Mouse (Mus musculus): ENCODE data around the gene Tnni1. TPM values are rescaled to one million over a fixed set of nuclear protein-coding genes. Genes with fewer than 3 reads are reported as not detected.

Tnni1 gene
- total RNA-seq, 2 experiments from 2014 or later = 1.2 to 1.5 TPM

DNA sequence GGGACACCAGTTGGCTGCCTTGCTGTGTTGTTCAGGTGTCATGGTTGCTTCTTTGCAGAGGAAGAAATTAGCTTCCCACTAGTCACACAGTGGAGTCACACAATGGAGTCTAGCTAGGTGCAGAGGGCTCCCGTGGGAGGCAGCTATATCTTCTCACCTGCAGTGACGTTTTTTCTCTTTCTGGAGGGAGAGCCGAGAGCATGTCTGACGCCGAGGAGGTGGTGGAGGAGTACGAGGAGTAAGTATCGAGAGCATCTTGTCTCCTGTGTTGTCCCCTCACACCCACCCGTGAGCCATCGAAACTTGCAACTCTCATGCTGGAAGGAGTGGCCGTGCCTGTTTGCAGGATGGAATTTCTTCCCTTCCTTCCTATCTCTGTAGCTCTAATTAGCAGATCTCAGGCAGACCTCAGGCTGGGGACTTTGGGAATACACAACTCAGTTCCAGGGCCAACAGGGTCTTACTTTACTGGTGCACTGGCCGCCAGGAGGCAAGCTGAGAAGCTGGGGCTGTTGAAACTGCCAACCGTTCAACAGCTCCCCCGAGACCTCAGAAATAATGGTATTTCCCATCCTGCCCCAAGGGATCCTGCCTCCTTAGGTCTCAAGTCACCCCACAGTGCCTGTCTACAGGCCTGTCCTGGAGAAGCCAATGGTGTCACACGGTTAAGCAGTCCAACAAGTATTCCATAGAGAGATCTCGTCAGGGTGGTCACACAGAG, 61.6 kb downstream of the Tnni1 start:
- DNase-seq (ENCODE audit: low spot score in 2 of 2) = no peak

DNA sequence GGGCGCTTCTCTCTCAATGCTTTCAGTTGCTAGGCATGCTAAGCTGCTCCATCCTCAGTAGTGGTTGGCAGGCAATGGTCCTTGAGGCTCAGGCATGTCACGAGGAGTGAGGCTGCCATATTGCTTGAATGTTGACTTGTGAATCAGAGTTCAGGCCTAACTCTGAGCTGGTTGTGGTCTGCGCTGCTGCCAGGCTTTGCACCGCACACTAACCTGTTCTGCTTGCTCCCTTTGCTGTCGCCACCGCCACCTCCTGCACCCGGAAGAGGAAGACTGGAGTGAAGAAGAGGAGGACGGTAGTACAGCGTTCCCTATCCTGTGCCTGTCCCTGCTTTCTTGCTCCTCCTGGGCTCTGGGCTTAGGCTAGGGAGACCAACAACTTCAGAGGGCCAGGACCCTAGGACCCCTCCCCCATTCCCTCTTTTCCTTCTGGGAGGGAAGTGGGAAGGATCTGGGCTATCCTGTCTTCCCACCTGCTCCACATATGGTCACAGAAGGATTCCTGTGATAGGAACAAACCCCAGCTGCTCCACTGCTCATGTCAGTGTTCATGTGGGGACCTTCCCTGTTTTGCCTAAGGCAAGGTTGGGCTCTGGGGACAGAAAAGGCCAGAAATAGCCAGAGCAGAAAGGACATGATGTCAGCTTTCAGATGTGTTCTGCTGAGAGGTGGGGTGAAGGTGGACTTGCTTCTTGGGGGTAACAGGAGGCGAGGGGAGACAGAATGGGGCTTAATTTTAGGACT, 64.5 kb downstream of the Tnni1 start:
- DNase-seq (ENCODE audit: low spot score in 2 of 2) = no peak

DNA sequence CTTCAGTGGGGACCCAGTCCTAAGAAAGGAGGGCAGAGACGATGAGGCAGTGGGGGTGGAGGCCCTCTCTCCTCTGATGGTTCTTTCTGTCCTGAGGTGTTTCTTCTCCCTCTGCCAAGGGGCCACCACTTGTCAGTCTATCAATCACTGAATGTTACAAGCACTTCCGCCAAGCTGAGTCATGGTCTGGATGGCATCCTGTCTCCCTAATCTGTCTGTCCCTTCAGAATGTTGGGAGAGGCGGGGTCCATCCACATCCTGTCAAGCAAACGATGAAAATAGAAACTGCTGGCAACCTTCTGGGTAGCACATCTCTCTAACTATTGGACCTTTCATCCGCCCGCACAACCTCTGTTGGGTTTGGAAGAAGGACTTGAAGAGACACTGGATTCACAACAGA, 65.2 kb downstream of the Tnni1 start:
- DNase-seq (ENCODE audit: low spot score in 2 of 2) = no peak

DNA sequence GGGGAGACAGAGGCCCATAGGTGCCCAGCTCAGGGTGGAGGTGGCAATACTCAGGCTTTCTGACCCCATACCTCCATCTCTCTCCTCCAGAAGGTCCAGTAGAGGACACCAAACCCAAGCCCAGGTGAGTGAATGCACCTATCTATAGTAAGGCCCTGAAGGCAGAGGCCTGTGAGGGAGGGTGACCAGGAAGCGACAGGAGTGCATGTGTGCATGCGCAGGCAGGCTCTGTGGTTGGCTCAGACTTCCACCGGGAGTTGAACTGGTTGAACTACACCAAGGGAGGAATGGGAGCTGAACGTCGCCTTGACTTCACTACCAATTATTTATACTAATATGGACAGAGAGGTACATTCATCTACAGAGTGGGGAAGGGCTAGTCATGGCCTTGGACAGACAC, 67.4 kb downstream of the Tnni1 start:
- DNase-seq (ENCODE audit: low spot score in 2 of 2) = no peak

DNA sequence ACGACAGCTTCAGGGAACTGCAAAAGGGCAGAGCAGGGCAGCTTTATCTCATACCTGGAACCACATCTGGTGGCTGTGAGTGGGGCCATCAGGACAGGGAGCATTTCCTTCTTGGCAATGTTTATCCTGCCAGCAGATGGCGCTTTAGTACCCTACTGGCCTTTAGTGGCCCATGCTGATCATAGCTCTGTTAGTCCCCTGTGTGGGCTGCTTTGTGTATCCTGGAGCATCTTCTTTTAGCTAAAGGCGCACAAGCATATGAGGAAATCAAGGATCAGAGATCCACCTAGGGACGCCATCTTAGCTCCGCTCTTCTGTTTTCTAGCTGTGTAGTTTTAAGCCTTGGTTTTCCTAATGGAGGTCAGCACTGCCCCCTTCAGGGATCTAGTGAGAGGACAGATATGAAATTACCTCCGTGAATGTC, 67.9 kb downstream of the Tnni1 start:
- DNase-seq (ENCODE audit: low spot score in 2 of 2) = peak in 1 of 2 experiments; percentile 27

DNA sequence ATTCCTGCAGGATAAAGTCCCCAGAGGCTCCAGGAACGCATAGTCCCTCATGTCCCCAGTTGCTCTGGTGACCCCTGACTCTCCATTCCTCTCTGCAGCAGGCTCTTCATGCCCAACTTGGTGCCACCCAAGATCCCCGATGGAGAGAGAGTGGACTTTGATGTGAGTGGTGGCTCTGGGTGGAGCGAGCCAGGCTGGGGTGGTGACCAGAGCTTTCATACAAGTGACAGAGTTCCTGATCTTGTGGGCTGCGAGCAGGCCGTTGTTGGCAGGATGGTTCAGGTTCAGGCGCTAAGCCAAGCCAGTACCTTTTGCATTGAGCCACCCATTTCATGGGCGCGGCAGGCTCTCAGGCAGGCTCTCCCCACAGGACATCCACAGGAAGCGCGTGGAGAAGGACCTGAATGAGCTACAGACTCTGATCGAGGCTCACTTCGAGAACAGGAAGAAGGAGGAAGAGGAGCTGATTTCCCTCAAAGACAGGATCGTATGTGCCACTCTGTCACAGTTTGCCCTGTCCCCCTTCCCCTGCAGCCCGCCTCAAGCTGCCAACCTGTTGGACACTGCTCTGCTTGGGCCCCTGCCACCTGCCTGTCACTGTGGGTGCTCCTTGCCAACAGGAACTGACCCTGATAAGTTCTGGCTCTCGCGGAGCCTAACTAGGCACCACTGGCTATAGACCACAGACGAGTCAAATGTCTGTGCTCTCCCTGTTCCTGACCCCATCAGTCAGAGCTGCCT, 68.5 kb downstream of the Tnni1 start:
- DNase-seq (ENCODE audit: low spot score in 2 of 2) = no peak

DNA sequence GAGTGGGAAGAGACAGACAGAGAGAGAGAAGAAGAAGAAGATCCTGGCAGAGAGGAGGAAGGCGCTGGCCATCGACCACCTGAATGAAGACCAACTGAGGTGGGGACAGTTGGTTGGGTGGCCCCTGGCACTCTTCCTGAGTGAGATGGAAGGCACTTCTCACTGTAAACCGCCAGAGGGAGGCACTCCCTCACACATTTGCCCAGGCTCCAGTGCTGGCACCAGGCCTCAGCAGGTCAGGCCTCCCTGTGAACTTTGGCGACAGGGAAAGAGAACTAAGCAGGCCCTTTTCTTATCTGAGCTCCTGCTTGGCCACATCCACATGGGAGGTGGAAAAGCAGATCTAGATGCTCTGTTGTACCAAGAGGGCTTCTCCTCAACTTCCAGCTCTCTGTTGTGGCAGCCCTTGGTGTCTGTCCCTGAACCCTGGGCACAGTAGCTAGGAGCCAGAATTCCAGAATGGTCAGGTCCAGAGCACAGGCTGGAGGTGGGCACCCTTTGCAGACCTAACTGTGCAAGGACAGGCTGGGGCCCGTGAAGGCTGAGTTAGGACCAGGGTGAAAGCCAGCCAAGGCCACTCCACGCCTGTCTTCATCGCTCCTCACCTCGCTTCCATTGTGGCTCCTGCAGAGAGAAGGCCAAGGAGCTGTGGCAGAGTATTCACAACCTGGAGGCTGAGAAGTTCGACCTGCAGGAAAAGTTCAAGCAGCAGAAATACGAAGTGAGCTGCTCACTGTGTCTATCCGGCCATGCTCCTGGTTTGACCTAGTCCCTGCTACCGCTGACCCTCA, 71.7 kb downstream of the Tnni1 start:
- DNase-seq (ENCODE audit: low spot score in 2 of 2) = peak in 1 of 2 experiments; percentile 35

DNA sequence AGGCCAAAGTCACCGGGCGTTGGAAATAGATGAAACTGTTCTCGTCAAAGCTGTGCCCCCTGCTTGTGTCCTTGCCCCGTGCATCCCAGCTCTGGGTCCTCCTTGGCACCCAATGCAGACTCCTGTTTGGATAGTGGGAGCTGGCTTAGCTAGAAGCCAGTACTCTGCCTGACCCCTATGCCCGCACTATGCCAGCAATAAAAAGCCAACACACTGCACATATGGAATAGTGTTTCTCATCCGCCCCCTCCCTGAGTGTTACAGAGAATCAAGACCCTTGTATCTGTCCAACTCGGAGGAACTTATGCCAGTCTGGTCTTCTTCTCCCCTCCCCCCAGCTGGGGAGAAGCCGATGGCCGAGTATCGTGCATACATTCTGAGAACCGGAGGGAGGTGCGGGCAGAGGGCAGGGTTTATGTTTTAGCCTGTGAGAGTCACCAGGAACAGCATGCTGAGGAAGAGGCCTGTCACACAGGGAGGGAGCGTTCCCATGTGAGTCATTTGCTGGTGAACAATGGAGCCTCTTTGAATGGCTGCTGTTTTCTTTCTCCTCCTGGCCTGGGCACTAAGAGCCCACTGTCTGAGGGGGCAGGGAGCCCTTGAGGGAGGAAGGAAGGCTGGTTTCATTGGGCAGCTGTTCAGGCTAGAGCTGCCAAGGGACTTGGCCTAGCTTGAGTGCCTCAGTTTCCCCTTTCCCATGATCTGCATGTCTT, 73.0 kb downstream of the Tnni1 start:
- peak in 1 of 2 experiments; percentile 53 for DNase-seq (ENCODE audit: low spot score in 2 of 2)

DNA sequence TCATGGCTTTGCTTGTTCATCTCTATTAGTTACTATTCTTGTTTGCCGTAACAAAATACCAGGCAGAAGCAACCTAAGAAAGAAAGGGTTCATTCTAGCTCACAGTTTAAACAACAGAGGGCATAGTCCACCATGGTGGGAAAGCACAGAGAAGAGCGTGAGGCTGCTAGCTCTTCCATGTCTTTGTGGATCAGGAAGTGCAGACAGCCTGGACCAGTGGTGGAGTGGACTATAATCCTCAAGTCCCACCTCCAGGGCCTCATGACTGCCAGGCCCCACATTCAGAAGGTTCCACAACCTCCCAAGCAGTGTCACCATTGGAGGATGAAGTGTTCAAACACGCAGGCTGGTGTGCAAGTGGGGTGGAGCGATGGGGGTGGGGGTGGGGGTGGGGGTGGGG, 74.0 kb downstream of the Tnni1 start:
- no peak for DNase-seq (ENCODE audit: low spot score in 2 of 2)

DNA sequence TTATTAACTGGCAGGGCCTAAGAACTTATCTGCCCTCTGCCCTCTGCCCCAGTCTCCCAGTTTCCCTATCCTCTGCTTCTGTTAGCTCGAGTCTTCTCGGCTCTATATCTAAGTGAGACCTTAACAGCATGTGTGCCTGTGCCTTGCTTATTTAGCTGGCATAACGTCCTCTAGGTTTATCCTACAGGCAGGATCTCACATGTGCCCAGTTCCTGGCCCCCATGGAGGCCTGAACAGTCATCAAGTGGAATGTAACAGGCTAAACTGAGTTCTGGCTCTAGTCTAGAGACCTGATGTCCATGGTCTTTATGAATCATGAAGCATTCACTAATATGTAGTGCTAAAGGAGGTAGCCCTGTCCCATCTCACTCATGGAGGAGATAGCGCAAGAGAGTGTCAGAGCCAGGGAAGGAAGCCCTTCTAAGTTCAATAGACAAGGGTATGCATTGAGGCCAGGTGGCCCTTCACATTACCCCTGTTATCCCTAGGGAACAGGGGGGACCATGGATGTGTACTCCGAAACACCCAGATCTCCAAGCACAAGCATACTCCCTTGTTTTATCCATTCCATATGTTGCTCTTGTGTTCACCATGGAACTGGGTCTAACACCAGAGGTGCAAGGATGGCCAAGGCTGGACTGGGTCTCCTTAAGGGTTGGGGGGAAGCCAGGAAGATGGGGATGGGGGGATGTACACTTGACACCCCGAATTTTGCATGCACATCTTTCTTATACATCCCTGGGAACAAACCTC, 75.5 kb downstream of the Tnni1 start:
- DNase-seq (ENCODE audit: low spot score in 2 of 2) = no peak

DNA sequence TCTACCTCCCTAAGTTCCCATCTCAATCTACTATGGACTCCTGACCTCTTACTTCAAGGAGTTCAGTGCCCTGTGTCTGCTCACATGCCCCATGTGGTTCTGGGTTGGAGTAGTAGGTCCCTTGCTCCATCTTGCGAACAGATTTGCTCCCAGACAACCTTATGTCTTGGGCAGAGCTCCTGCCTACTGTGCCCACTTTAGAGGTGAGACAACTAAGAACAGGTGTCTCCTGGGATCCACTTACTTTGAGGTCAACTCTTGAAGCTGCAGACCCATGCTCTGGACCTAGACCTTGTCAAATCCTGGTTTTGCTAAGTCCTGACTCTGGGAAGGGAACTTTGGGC, 76.1 kb downstream of the Tnni1 start:
- DNase-seq (ENCODE audit: low spot score in 2 of 2) = no peak

DNA sequence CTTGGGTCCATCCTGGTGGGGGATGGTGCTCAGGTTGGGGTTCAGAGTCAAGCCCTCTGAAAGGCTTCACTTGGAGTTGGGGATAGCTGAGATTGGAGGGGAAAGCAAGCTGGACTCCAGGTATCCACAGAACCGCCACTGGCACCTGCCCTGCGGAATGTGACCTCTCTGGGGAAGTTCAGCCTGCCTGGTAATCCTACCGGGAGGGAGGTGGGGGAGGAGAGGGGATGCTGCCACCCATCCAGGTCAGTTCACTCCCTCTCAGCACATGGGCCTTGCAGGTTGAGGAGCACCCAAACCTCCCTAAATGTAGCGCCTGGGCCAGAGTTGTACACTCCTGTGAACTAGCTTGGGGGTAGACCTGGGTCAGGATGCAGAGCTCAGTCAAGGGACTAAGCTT, 76.8 kb downstream of the Tnni1 start:
- DNase-seq (ENCODE audit: low spot score in 2 of 2) = no peak

DNA sequence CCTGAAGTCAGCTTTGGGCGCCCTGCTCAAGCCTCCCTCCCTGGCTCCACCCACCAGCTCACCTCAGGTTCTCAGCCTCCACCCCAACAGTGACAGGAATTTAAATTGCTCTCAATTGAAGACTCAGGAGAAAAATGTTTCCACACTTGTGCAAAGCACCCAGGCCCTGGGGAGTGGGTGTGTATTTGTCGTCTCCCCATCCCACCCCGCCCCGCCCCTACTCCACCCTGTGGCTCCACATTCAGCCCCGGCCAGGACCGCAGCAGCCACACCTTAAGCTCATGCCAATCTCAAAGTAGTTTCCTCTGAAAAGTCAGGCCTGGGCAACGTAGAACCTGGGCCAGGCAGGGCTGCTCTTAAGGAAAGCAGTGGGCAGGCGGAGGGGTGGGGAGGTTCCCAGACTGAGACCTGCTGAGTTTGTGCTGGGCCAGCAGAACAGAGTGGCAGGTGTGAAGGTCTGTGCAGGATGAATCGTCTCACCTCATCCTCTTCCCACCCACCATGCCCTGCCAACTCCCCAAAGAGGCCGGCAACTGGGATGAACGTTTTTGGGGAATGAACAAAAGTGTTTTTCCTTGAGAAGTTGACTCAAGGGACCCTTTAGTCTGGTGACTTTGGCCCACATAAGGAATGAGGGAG, 78.0 kb downstream of the Tnni1 start:
- DNase-seq (ENCODE audit: low spot score in 2 of 2) = no peak

DNA sequence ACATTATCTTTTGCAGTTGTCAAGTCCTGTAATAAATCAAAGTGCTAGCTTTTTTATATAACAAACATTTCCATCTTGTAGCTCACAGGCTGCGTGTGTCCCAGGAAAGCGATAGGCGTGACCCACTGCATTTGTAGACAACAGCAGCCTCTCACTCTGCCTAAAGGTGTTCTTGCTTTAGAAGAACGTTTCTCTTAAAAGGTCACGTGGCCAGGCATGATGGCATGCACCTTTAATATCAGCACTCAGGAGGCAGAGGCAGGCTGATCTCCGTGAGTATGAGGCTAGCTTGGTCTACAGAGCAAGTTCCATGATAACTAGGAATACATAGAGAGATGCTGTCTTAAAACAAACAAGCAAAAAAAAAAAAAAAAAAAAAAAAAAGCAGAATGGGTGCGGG, 79.3 kb downstream of the Tnni1 start:
- DNase-seq (ENCODE audit: low spot score in 2 of 2) = no peak

Other genes starting within 250 kb of the Tnni1 start
- gene Nav1, start 172.1 kb upstream of the Tnni1 start, total RNA-seq (2021) = 10 to 100 TPM; 50.5 to 56.8 TPM
- gene Csrp1, start 59.4 kb upstream of the Tnni1 start, total RNA-seq (2021) = 100 to 1,000 TPM; 272 to 277 TPM
- gene Phlda3, start 13.3 kb upstream of the Tnni1 start, total RNA-seq (2021) = 10 to 100 TPM; 13.2 to 13.9 TPM
- gene Lad1, start 39.2 kb downstream of the Tnni1 start, total RNA-seq (2021) = 1 to 10 TPM; 1.0 to 1.3 TPM
- 1 to 10 TPM; 1.7 to 2.0 TPM for gene Tnnt2, start 56.9 kb downstream of the Tnni1 start, total RNA-seq (2021)
- gene Pkp1, start 139.8 kb downstream of the Tnni1 start, total RNA-seq (2021) = not detected
- under 1 TPM; 0.23 to 0.59 TPM for gene Igfn1, start 226.9 kb downstream of the Tnni1 start, total RNA-seq (2021)
- gene Tmem9, start 228.7 kb downstream of the Tnni1 start, total RNA-seq (2021) = 10 to 100 TPM; 64.0 to 64.2 TPM

Measured in layer of hippocampus, adult 18-20 months (tissue).